ENCODE assay signal across 7 mouse cellular contexts in the genomic region with DNA sequence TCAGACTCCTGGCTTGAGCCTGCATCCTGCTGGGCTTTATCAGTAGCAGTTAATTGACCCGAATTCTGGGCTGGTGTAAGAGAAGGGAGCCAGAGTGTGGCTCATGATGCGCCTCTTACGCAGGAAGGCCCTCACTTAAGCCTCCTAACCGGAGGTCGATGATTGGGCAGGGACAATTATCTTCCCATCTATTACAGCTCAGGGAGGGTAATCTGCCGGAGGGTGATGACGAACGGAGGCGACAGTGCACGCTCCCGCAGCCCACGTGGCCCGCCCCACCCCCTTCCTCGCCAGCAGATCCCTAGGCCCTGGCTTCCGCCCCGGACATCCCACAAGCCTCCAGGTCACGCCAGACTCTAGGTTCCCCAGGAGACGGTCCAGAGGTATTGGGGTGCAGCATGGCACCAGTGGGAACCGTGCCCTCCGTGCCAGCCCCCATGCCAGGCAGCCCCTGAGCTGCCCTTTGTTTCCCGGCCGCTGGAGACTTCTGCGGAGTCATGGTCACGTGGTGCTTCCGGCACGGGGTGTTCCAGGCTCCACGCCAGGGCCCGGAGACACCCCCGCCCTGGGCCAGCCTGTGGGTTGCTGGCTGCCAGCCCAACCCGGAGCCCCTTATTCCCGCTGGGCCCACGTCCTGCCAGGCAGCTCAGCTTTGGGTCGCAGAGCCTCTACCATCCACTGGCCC. TPM values are rescaled to one million over a fixed set of nuclear protein-coding genes. Genes with fewer than 3 reads are reported as not detected.
DNase-seq lines count a peak whose midpoint lies in the region; ATAC-seq and TF ChIP-seq lines count a peak whose summit lies in the region.

No protein-coding gene starts in this region.

- H3K4me1 ChIP-seq in embryonic facial prominence, embryonic 12.5 days, result peaks cover 19% of the 10 kb centered on the region; the same call in 1 of the 2 replicates
- peaks cover 23% of the 10 kb centered on the region for H3K4me1 ChIP-seq in heart, adult 2 months (ENCODE audit: control insufficient read depth, insufficient read depth, low read length)
- peaks cover 50% of the 10 kb centered on the region for H3K4me1 ChIP-seq in limb, embryonic 13.5 days
- H3K4me1 ChIP-seq in midbrain, embryonic 15.5 days, result peaks cover 27% of the 10 kb centered on the region

- peak overlapping the region; percentile 26 for H3K4me3 ChIP-seq in embryonic facial prominence, embryonic 12.5 days
- H3K4me3 ChIP-seq in heart, adult 2 months, result peak overlapping the region; percentile 54
- H3K4me3 ChIP-seq in limb, embryonic 13.5 days, result peak overlapping the region; percentile 31
- peak overlapping the region; percentile 34 for H3K4me3 ChIP-seq in midbrain, embryonic 15.5 days

- peak; percentile 66 for ATAC-seq in embryonic facial prominence, embryonic 12.5 days (ENCODE audit: insufficient number of reproducible peaks, insufficient read depth, low FRiP score, low TSS enrichment)
- peak; percentile 72 for ATAC-seq in limb, embryonic 13.5 days (ENCODE audit: low FRiP score, low read depth)
- ATAC-seq in midbrain, embryonic 15.5 days (replicated peaks), result peak; percentile 88

- H3K27me3 ChIP-seq in embryonic facial prominence, embryonic 12.5 days, result no peaks in the 10 kb centered on the region
- H3K27me3 ChIP-seq in heart, adult 2 months (ENCODE audit: control insufficient read depth, insufficient read depth, low read length), result no peaks in the 10 kb centered on the region
- H3K27me3 ChIP-seq in limb, embryonic 13.5 days, result no peaks in the 10 kb centered on the region
- no peaks in the 10 kb centered on the region for H3K27me3 ChIP-seq in midbrain, embryonic 15.5 days (replicated peaks)

- H3K9ac ChIP-seq in embryonic facial prominence, embryonic 12.5 days, result peak overlapping the region; percentile 61
- peak overlapping the region; percentile 68 for H3K9ac ChIP-seq in heart, adult 2 months (ENCODE audit: low read depth, low read length)
- H3K9ac ChIP-seq in limb, embryonic 13.5 days, result peak overlapping the region; percentile 70
- H3K9ac ChIP-seq in midbrain, embryonic 15.5 days, result peak overlapping the region; percentile 49

- TF ChIP-seq CTCF in heart, adult 2 months (IDR thresholded peaks at IDR 0.05), result no peak

- no peaks in the 10 kb centered on the region for H3K79me2 ChIP-seq in heart, adult 2 months (replicated peaks; ENCODE audit: control insufficient read depth, insufficient read depth, low read length)

- peak overlapping the region; percentile 56 for H3K4me2 ChIP-seq in embryonic facial prominence, embryonic 12.5 days (replicated peaks)
- peak overlapping the region; percentile 66 for H3K4me2 ChIP-seq in limb, embryonic 13.5 days (replicated peaks)
- H3K4me2 ChIP-seq in midbrain, embryonic 15.5 days, result peak overlapping the region; percentile 54

- no peaks in the 10 kb centered on the region for H3K36me3 ChIP-seq in embryonic facial prominence, embryonic 12.5 days
- H3K36me3 ChIP-seq in heart, adult 2 months (ENCODE audit: control insufficient read depth, insufficient read depth, low read length), result 0 out of 2 replicates have a peak, but pooled peaks cover 2% of the 10 kb centered on the region
- H3K36me3 ChIP-seq in limb, embryonic 13.5 days, result no peaks in the 10 kb centered on the region
- H3K36me3 ChIP-seq in midbrain, embryonic 15.5 days (replicated peaks), result no peaks in the 10 kb centered on the region

- WGBS in embryonic facial prominence, embryonic 12.5 days, result 5% methylated on average over 33 of the region's 33 CpGs
- WGBS in heart, adult 2 months, result 5% methylated on average over 33 of the region's 33 CpGs
- WGBS in limb, embryonic 13.5 days, result 6% methylated on average over 33 of the region's 33 CpGs
- WGBS in midbrain, embryonic 15.5 days, result 2% methylated on average over 33 of the region's 33 CpGs

- intact Hi-C loops in heart, adult 2 months (cut with DNase I), result loop anchor here (1.0 to 2.0 kb wide), 3 partner anchors 20 to 73 kb away; partner anchors contain the start of gene Mat2a

- DNase-seq in adrenal gland, postnatal 36 days, result peak; percentile 91 to 94
- peak; percentile 92 to 93 for DNase-seq in heart, adult 2 months
- DNase-seq in kidney, adult 8-10 months, result peak; percentile 85 to 94
- DNase-seq in spleen, adult 18-20 months, result peak; percentile 60 to 67

- TF ChIP-seq EP300 in heart, adult 2 months (IDR thresholded peaks at IDR 0.05; ENCODE audit: insufficient read depth, low read depth, low read length), result peak; percentile 50

- peak; percentile 44; the same call in 1 of the 2 replicates for TF ChIP-seq POLR2A in heart, adult 2 months (IDR thresholded peaks at IDR 0.05; ENCODE audit: insufficient read depth, low read depth, low read length)

- peak overlapping the region; percentile 84 for H3K27ac ChIP-seq in embryonic facial prominence, embryonic 12.5 days
- H3K27ac ChIP-seq in heart, adult 2 months, result peak overlapping the region; percentile 90
- peak overlapping the region; percentile 85 for H3K27ac ChIP-seq in limb, embryonic 13.5 days
- peak overlapping the region; percentile 95 for H3K27ac ChIP-seq in midbrain, embryonic 15.5 days

- no peaks in the 10 kb centered on the region for H3K9me3 ChIP-seq in embryonic facial prominence, embryonic 12.5 days
- no peaks in the 10 kb centered on the region for H3K9me3 ChIP-seq in limb, embryonic 13.5 days
- no peaks in the 10 kb centered on the region for H3K9me3 ChIP-seq in midbrain, embryonic 15.5 days

RNA-seq across cellular contexts. Expression of gene Sh2d6, which starts 9.0 kb away (rescaled TPM):
- under 1 TPM in 1 of 2 experiments, not detected in 1; 0.40 TPM for total RNA-seq in adrenal gland, postnatal 36 days (2021)
- polyA plus RNA-seq in embryonic facial prominence, embryonic 12.5 days (2016; fragmentation: Nextera tagmentation; extraction: Ambion mirVana), result not detected in 2 replicates
- not detected for total RNA-seq in heart, adult 2 months (2021)
- polyA plus RNA-seq in heart, adult 2 months (2012; rRNA removed), result 0.21 TPM in 1 of 2 replicates, not detected in the other
- polyA plus RNA-seq in limb, embryonic 13.5 days (2015; fragmentation: Nextera tagmentation; extraction: Ambion mirVana), result 0.15 and 0.28 TPM in 2 replicates
- polyA plus RNA-seq in midbrain, embryonic 15.5 days (2015; fragmentation: Nextera tagmentation; extraction: Ambion mirVana), result 0.65 and 0.91 TPM in 2 replicates

RNA-seq across cellular contexts. Expression of gene Capg, which starts 31.7 kb away (rescaled TPM):
- total RNA-seq in adrenal gland, postnatal 36 days (2021), result 10 to 100 TPM; 41.3 to 45.5 TPM
- polyA plus RNA-seq in embryonic facial prominence, embryonic 12.5 days (2016; fragmentation: Nextera tagmentation; extraction: Ambion mirVana), result 25.9 and 28.0 TPM in 2 replicates
- total RNA-seq in heart, adult 2 months (2021), result 10 to 100 TPM in 1 of 2 experiments, 1 to 10 TPM in 1; 9.5 to 10.8 TPM
- 12.6 and 16.1 TPM in 2 replicates for polyA plus RNA-seq in heart, adult 2 months (2012; rRNA removed)
- 35.8 and 41.3 TPM in 2 replicates for polyA plus RNA-seq in limb, embryonic 13.5 days (2015; fragmentation: Nextera tagmentation; extraction: Ambion mirVana)
- 5.8 and 7.8 TPM in 2 replicates for polyA plus RNA-seq in midbrain, embryonic 15.5 days (2015; fragmentation: Nextera tagmentation; extraction: Ambion mirVana)

Comparison
In these comparisons a context has a peak if more than half of its experiments do, and no peak if none do; other contexts are left out.
1. Peak in every context shown above with its lines: DNase-seq, ATAC-seq, H3K4me3 ChIP-seq and H3K27ac ChIP-seq.